Mouse (Mus musculus) midbrain, embryonic 15.5 days (tissue): ENCODE results near the gene Dab1. TPM values are rescaled to one million over a fixed set of nuclear protein-coding genes. Genes with fewer than 3 reads are reported as not detected.

Experiments used
- ATAC-seq: fragments of 200-750 bp; cut with Nextera tagmentation; replicated peaks from 2 replicates; pipeline ENCODE4 v1.8.0; 2017; ENCODE audit warnings: moderate TSS enrichment
- H3K27ac ChIP-seq: fragments of 300-500 bp; sonication (generic); 2 replicates; pipeline ENCODE4 v1.5.1; 2015; ENCODE audit warnings: mild to moderate bottlenecking, inconsistent platforms
- H3K27me3 ChIP-seq: fragments of 300-500 bp; sonication (generic); replicated peaks from 2 replicates; pipeline ENCODE4 v1.6.1; 2015; ENCODE audit warnings: inconsistent platforms
- H3K36me3 ChIP-seq: fragments of 300-500 bp; sonication (generic); replicated peaks from 2 replicates; pipeline ENCODE4 v1.6.1; 2015; ENCODE audit warnings: inconsistent platforms
- H3K4me1 ChIP-seq: fragments of 300-500 bp; sonication (generic); 2 replicates; pipeline ENCODE4 v1.6.1; 2015; ENCODE audit warnings: inconsistent platforms
- H3K4me2 ChIP-seq: fragments of 300-500 bp; sonication (generic); 2 replicates; pipeline ENCODE4 v1.6.1; 2015; ENCODE audit warnings: inconsistent platforms, mild to moderate bottlenecking, moderate library complexity
- H3K4me3 ChIP-seq: fragments of 300-500 bp; sonication (generic); 2 replicates; pipeline ENCODE4 v1.5.1; 2015; ENCODE audit warnings: mild to moderate bottlenecking, inconsistent platforms
- H3K9ac ChIP-seq: fragments of 300-500 bp; sonication (generic); 2 replicates; pipeline ENCODE4 v1.6.1; 2015; ENCODE audit warnings: mild to moderate bottlenecking, inconsistent platforms
- H3K9me3 ChIP-seq: fragments of 300-500 bp; sonication (generic); 2 replicates; pipeline ENCODE4 v1.6.1; 2016; ENCODE audit warnings: inconsistent platforms
- WGBS: fragments of 180-500 bp; shearing (Covaris S2); methylation state at CpG from one replicate; pipeline ENCODE4 v1.1.7; 2015; ENCODE audit warnings: mixed read lengths; 5-methylcytosine and 5-hydroxymethylcytosine counted together
- polyA plus RNA-seq: library from polyadenylated mRNA; unstranded; fragments of >200 nt; fragmentation: Nextera tagmentation; extraction: Ambion mirVana; gene quantifications from 2 replicates; pipeline ENCODE4 v1.2.1, GENCODE M21; 2015

Gene Dab1
- polyA plus RNA-seq, 1 experiment from 2014 or later = 135 TPM

DNA sequence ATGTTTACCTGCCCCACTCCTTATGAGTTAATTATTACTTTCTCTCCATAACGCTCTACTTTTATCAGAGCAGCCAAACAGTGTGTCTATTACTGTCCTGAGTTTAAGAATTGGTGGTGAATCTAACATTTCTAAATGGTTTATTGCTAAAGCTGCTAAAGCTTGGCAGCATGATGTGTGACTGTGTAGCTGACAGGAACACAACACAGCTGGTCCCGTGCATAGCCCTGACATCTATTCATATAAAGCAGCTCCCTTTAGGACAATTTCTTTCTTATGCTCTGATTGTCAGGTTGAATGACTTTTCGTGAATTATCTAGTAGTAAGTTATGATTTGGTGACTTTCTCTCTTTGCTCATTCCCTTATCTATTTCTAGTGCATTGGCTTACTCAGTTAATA lies 329.1 kb downstream of the Dab1 start:
- Histone ChIP-seq H3K9ac (no peak overlapping the region), H3K27me3 (no peaks in the 10 kb centered on the region; the same call in 1 of the 2 replicates), H3K4me1 (peaks cover 15% of the 10 kb centered on the region; the same call in 1 of the 2 replicates), H3K27ac (no peak overlapping the region), H3K9me3 (no peaks in the 10 kb centered on the region), H3K4me2 (no peak overlapping the region), H3K36me3 (no peaks in the 10 kb centered on the region), H3K4me3 (no peak overlapping the region)
- 64% methylated on average over 3 of the region's 3 CpGs for WGBS
- ATAC-seq = no peak

DNA sequence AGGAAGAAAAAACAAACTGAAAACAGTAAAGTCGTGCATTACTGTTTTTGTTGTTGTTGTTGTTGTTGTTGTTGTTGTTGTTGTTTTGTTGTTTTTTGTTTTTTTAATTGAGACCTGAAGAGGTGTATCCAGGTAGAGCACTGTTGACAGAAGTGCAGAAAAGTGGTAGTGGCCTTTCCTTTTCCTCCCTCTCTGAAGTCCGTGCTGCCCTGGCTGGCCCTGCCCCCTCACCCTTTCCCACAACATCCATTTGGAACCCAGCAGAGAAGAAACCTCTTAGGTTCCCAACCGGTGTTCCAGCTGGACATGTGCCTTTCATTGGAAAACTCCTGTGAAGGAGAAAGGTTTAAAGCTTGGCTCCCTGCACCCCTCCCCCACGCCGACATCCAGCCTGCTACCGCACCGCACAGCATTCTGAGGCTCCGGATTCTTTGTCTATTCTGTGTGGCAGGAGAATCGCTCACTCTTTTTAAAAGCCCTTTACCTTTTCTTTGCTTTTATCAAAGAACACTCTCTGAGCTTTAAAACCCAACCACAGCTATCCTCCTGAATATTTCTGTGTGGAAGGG lies 334.6 kb downstream of the Dab1 start:
- no peaks in the 10 kb centered on the region for H3K9me3 ChIP-seq
- peak; percentile 69; the same call in 1 of the 2 replicates for ATAC-seq

DNA sequence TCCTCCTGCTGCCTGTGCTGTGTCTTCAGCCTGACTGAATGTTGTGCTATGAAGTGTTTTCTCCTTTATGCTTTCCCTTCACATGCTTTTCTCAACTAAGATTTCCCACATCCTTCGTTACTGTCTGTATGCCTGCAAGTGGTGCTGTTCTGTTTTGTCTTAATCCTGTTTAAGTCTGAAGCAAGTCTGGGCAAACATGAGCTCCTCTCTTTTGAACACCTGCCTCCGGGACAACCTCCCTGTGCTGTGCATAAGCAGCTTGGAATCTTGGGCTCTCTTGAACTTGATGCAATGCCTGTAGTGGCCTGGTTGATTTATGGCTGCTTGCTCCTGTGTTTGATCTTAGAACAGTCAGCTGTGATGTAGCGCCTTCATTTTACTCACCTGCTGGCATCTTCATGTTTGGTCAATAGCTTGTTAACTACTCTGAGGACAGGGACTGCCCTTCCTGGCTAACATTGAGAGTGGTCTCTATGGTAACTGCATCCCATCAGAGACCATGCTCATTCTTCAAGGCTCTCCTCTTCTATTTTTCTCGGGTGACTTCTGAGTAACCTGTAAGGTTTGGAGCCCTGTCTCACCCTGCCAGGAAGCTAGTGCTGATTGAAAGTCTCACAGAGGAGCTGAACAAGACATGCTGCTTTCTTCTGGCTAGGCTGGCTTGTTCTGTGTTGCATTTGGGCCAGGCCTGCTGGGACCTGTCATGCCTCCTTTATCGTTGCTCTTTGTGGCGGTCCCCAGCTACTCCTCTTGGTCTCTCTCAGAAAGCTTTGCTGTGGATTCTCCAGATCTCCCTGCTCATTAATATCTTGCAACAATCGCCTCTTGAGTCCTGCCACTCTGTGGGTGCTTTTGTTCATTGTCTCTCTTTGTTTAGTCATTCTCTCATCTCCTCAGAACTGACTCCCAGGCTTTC lies 342.2 kb downstream of the Dab1 start:
- Histone ChIP-seq H3K9me3 (no peaks in the 10 kb centered on the region), H3K36me3 (no peaks in the 10 kb centered on the region), H3K27ac (0 out of 2 replicates have a peak overlapping the region, but pooled peaks have one; percentile 29), H3K9ac (no peak overlapping the region), H3K4me1 (peaks cover 11% of the 10 kb centered on the region), H3K4me2 (no peak overlapping the region), H3K27me3 (no peaks in the 10 kb centered on the region), H3K4me3 (no peak overlapping the region)
- WGBS = 50% methylated on average over 7 of the region's 7 CpGs
- peak; percentile 78 for ATAC-seq

More for the DNA sequence above, 334.6 kb downstream of the Dab1 start:
- no peaks in the 10 kb centered on the region for H3K36me3 ChIP-seq
- H3K4me3 ChIP-seq = no peak overlapping the region
- 12% methylated on average over 9 of the region's 9 CpGs for WGBS
- no peaks in the 10 kb centered on the region for H3K27me3 ChIP-seq
- no peak overlapping the region for H3K9ac ChIP-seq
- peak overlapping the region; percentile 22 for H3K4me2 ChIP-seq
- peaks cover 12% of the 10 kb centered on the region for H3K4me1 ChIP-seq
- H3K27ac ChIP-seq = peak overlapping the region; percentile 63

DNA sequence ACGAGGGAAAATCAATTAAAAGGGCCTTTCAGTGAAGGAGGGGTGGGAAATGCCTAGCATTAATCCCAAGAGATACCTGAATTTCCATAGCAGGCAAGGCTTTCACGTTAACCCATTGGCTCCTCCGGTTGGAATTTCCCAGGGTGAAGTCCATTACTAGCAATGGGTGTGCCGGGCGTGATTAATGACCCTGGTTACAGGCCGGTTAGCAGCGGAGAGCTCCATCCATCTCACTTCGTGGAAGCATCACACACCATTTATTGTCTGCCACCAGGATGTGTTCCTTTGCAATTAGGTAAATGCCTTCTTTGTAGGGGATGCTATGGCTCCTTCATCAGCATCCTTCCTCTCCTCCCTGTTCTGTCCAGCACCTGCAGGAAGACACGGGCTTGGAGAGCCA lies 350.7 kb downstream of the Dab1 start:
- no peak overlapping the region for H3K4me2 ChIP-seq
- H3K36me3 ChIP-seq = no peaks in the 10 kb centered on the region
- no peaks in the 10 kb centered on the region for H3K4me1 ChIP-seq
- ATAC-seq = no peak
- H3K4me3 ChIP-seq = no peak overlapping the region
- no peak overlapping the region for H3K27ac ChIP-seq
- H3K27me3 ChIP-seq = no peaks in the 10 kb centered on the region
- WGBS = 77% methylated on average over 9 of the region's 9 CpGs
- no peaks in the 10 kb centered on the region for H3K9me3 ChIP-seq
- no peak overlapping the region for H3K9ac ChIP-seq

DNA sequence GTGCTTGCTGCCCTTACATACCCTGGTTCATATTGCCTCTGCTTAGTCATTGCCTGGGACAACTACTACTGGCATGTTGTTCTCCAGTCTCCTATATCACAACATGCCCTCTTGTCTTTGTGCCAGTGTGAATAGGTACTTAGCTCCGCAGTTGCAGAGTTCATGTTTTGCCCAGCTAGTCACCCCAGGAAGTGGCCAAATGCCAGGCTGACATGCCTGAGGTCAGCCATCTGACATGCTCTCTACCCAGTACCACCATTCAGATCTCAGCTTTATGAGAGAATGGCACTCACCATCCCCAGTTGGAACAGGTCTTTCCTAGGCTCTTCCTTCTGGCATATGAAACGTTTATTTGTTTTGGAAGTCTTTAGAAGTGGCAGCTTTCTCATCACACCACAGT lies 355.4 kb downstream of the Dab1 start:
- H3K27ac ChIP-seq = no peak overlapping the region
- H3K9ac ChIP-seq = no peak overlapping the region
- ATAC-seq = no peak
- no peak overlapping the region for H3K4me2 ChIP-seq
- H3K27me3 ChIP-seq = no peaks in the 10 kb centered on the region
- WGBS = 68% methylated on average over 2 of the region's 2 CpGs
- no peak overlapping the region for H3K4me3 ChIP-seq
- no peaks in the 10 kb centered on the region for H3K36me3 ChIP-seq
- H3K4me1 ChIP-seq = no peaks in the 10 kb centered on the region
- H3K9me3 ChIP-seq = no peaks in the 10 kb centered on the region

DNA sequence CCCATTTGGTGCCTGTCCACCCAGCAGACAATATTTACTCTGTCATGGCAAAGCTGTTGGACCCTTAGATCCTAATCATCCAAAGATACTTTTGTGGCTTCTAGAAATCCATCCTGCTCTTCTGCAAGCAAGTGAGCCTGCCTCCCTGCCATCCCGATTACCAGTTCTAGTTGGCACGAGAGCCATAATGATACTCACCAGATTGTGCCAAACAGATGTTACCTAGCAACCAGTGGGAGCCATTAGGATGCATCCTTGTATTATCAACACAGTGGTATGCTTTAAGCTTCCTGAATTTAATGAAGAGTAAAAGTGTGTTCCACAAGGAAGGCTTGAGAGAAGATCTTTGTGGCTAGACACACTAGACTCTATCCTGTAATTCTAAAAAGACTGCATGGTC lies 355.8 kb downstream of the Dab1 start:
- Histone ChIP-seq H3K27ac (no peak overlapping the region), H3K9me3 (no peaks in the 10 kb centered on the region), H3K27me3 (no peaks in the 10 kb centered on the region), H3K4me3 (no peak overlapping the region), H3K4me2 (no peak overlapping the region), H3K4me1 (no peaks in the 10 kb centered on the region), H3K9ac (no peak overlapping the region), H3K36me3 (no peaks in the 10 kb centered on the region)
- WGBS = 72% methylated on average over 2 of the region's 2 CpGs
- ATAC-seq = no peak

DNA sequence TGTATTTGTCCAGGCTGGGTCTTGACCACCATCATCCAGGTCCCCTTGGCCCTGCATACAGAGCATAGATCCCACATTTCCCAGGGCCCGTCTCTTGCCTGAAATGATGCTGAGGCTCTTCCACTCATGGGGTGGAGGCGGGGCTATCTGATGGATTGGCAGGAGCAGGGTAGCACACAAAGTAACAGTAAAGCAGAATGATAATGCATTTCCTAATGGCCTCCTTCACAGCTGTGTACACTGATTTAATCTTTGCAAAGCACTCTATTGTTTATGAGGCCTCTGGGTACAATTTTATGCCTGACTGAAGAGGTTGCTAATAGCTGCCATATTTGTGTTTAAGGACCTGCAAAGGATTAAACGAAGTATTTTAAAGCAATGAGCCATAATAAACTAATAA lies 374.7 kb downstream of the Dab1 start:
- ATAC-seq = no peak

DNA sequence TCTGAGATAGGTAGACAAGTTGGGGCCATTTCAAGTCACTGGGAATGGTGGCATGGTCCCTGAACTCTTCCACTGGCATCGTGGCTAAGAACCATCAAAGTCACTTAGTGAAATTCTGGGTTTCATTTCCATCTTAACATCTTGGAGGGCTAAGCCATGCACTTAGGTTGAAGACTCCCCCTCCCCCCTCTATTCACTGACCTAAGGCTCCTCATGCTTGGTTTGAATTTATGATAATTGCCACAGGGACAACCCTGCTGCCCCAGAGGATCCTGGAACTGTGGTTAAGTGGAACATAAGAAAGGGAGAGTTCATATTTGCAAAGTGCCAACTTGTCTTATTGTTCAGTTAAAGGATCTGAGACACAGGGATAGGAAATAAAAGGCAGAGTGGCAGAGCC lies 375.2 kb downstream of the Dab1 start:
- H3K27ac ChIP-seq = no peak overlapping the region
- 66% methylated on average over 1 of the region's 1 CpGs for WGBS
- H3K27me3 ChIP-seq = no peaks in the 10 kb centered on the region
- H3K4me2 ChIP-seq = no peak overlapping the region
- H3K4me3 ChIP-seq = no peak overlapping the region
- no peak overlapping the region for H3K9ac ChIP-seq
- no peaks in the 10 kb centered on the region for H3K36me3 ChIP-seq
- no peaks in the 10 kb centered on the region for H3K4me1 ChIP-seq
- ATAC-seq = no peak
- H3K9me3 ChIP-seq = no peaks in the 10 kb centered on the region

More for the DNA sequence above, 374.7 kb downstream of the Dab1 start:
- H3K4me3 ChIP-seq = no peak overlapping the region
- H3K27me3 ChIP-seq = no peaks in the 10 kb centered on the region
- H3K9me3 ChIP-seq = no peaks in the 10 kb centered on the region
- H3K9ac ChIP-seq = no peak overlapping the region
- no peak overlapping the region for H3K27ac ChIP-seq
- no peaks in the 10 kb centered on the region for H3K36me3 ChIP-seq
- H3K4me2 ChIP-seq = no peak overlapping the region
- 60% methylated on average over 3 of the region's 3 CpGs for WGBS
- no peaks in the 10 kb centered on the region for H3K4me1 ChIP-seq

DNA sequence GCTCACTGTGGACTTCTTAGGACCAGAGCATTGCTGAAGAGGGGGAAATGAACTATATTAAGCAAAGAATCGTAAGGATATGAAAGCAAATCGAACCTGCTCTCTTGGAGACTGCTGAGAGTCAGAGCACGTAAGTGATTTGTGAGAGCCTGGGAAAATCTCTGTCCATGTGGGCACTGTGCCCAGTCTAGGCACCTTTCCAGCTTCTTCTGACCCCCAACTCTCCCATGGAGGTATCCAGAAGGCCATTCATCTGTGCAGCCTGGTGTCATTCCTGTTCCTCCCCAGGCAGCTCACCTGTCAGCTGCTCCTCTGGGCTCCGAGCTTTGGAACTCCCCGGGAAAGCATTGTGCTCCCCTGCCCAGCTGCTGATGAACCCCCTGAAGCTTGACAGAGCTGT lies 389.2 kb downstream of the Dab1 start:
- 54% methylated on average over 5 of the region's 5 CpGs for WGBS
- ATAC-seq = no peak
- Histone ChIP-seq H3K4me2 (no peak overlapping the region), H3K9ac (no peak overlapping the region), H3K9me3 (no peaks in the 10 kb centered on the region), H3K27ac (no peak overlapping the region), H3K4me1 (peaks cover 29% of the 10 kb centered on the region), H3K4me3 (no peak overlapping the region), H3K27me3 (no peaks in the 10 kb centered on the region), H3K36me3 (no peaks in the 10 kb centered on the region)

DNA sequence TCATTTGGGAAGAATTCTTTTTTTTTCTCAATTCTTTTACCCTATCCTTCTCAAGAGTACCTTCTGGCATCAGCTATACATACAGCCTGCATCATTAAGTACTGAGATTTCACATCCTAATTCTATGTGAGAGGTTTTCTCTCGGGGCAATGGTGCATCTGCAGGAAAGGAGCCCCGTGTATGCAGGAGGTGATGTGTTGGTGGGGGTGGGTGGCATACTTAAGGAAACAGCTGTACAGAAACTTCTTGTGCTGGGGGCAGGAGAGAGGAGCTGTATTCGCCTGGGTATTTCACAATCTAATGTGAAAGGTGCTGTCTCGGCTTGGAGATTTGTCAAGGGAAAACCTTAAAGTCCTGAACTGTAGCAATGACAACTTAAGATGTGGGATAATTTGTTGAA lies 392.5 kb downstream of the Dab1 start:
- Histone ChIP-seq H3K9me3 (no peaks in the 10 kb centered on the region), H3K4me1 (peaks cover 29% of the 10 kb centered on the region), H3K27me3 (no peaks in the 10 kb centered on the region), H3K36me3 (no peaks in the 10 kb centered on the region), H3K9ac (no peak overlapping the region), H3K4me2 (no peak overlapping the region), H3K27ac (peak overlapping the region; percentile 71), H3K4me3 (no peak overlapping the region)
- 0 out of 2 replicates have a peak, but pooled peaks have one; percentile 48 for ATAC-seq
- WGBS = 60% methylated on average over 4 of the region's 4 CpGs

DNA sequence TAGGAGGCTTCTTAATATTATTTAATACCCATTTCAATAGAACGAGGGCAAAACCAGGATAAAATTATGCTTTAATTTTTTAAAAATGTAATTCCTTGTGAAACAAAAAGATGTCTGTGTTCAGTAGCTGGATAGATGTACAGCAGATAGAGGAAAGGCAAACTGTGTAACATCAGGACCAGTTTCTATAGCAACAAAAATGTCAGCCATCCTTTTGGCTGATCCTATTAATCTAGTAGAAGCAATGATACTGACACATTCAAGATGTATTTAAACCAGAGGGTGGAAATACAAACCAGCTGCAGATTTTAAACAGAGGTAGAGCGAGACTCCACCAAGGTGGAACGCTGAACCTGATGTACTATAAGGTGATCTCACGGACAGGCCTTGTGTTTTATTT lies 393.0 kb downstream of the Dab1 start:
- no peaks in the 10 kb centered on the region for H3K9me3 ChIP-seq
- ATAC-seq = 0 out of 2 replicates have a peak, but pooled peaks have one; percentile 57
- H3K9ac ChIP-seq = no peak overlapping the region
- H3K4me3 ChIP-seq = no peak overlapping the region
- H3K36me3 ChIP-seq = no peaks in the 10 kb centered on the region
- 67% methylated on average over 4 of the region's 4 CpGs for WGBS
- peaks cover 29% of the 10 kb centered on the region for H3K4me1 ChIP-seq
- no peaks in the 10 kb centered on the region for H3K27me3 ChIP-seq
- no peak overlapping the region for H3K4me2 ChIP-seq
- peak overlapping the region; percentile 71 for H3K27ac ChIP-seq

DNA sequence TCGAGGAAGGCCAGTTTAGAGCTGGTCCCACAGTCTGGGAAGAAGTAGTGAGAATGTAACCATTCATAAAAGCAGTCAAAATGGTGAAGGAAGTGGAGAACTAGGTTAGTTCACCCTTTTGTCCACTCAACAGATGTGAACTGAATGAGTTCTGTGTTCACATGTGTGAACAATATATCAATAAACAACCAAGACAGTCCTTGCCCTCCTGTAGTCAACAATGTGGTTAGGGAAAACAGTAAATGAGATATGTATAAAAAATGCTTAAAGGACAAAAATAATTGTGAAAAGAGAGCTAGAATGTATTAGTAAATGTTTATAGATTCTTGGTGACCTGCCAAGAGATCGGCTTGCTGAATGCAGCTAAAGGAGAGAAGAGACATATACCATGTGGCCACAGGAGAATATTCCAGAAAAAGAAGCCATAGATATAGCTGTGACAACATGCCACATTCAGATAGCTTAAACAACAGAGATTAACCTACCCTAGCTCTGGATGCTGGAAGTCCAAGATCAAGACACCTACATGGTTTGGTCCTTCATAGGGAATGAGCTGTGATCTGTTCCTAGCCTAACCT lies 406.0 kb downstream of the Dab1 start:
- H3K27ac ChIP-seq = no peak overlapping the region
- ATAC-seq = no peak
- H3K4me2 ChIP-seq = no peak overlapping the region
- no peaks in the 10 kb centered on the region for H3K27me3 ChIP-seq
- no peaks in the 10 kb centered on the region for H3K4me1 ChIP-seq
- no peaks in the 10 kb centered on the region for H3K9me3 ChIP-seq
- 85% methylated on average over 2 of the region's 2 CpGs for WGBS
- no peak overlapping the region for H3K4me3 ChIP-seq
- no peak overlapping the region for H3K9ac ChIP-seq
- H3K36me3 ChIP-seq = no peaks in the 10 kb centered on the region
